Mouse (Mus musculus): ENCODE results near the gene Steap3. TPM values are rescaled to one million over a fixed set of nuclear protein-coding genes. Genes with fewer than 3 reads are reported as not detected.

Gene Steap3
- polyA plus RNA-seq, 1 experiment from 2014 or later: 1.5 TPM

DNA sequence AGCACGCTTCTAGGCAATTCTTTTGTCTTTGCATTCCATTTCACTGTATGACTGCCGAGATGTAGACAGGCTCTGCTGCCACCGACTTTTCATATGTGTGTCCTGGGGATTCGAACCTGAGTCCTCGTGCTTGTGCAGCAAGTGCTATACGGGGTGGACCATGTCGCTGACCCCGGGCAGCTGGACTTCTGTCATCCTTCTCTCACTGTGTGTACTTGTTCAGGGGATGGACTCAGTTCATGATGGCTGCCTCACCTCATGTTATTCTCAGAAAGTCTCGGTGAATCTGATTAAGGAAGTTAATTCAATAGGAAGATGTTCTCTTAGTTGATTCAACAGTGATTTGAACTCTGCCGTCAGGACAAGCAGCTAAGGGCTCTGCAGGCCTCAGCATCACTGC lies 78.9 kb downstream of the Steap3 start:
- 92% methylated on average over 10 of the region's 10 CpGs for WGBS
- ATAC-seq (ENCODE audit: low FRiP score): no peak

DNA sequence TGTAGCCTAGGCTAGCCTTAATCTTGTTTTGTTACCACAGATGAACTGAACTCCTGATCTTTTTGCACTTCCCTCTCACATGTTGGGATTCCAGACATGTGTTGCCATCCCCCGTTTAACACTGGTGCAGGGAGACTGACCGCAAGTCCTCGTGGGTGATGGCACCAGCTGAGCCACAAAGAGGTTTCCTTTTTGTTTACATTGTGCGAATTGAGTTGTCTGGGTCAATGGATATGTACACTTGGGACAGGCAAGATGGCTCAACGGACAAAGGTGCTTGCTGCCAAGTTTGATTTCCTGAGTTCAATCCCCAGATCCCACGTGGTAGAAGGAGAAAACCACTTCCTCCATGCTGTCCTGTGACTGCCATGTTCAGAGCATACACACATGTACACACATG lies 80.2 kb downstream of the Steap3 start:
- Histone ChIP-seq H3K27ac (no peak overlapping the region), H3K4me1 (no peaks in the 10 kb centered on the region; the same call in 1 of the 2 replicates), H3K9ac (no peak overlapping the region), H3K4me2 (no peak overlapping the region), H3K9me3 (0 out of 2 replicates have a peak, but pooled peaks cover 3% of the 10 kb centered on the region), H3K27me3 (no peaks in the 10 kb centered on the region), H3K36me3 (replicated peaks) (no peaks in the 10 kb centered on the region), H3K4me3 (replicated peaks) (no peak overlapping the region)
- ATAC-seq (ENCODE audit: low FRiP score): no peak
- WGBS: 75% methylated on average over 6 of the region's 6 CpGs

More for the DNA sequence above, 78.9 kb downstream of the Steap3 start:
- Histone ChIP-seq H3K4me3 (replicated peaks) (no peak overlapping the region), H3K27ac (no peak overlapping the region), H3K36me3 (replicated peaks) (no peaks in the 10 kb centered on the region), H3K4me1 (no peaks in the 10 kb centered on the region), H3K27me3 (no peaks in the 10 kb centered on the region), H3K4me2 (no peak overlapping the region), H3K9me3 (0 out of 2 replicates have a peak, but pooled peaks cover 3% of the 10 kb centered on the region), H3K9ac (no peak overlapping the region)

DNA sequence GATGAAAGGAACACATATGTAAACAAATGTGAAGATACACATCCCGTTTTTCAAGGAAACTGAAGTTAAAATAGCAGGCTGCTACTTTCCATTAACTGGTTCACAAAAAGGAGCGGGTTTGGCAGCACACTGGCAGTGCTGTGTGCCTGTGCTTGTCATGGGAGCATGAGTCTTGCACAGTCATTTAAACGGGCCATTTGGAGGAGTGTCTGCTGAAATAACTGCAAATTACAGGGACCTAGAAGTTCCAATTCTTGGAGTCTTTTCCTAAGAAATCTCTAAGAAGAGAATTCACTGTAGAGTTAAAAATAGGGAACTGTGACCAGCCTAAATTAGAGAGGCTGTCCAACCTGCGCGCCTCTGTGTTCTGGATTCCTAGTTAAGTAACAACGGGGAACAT lies 81.6 kb downstream of the Steap3 start:
- Histone ChIP-seq H3K4me1 (peaks cover 7% of the 10 kb centered on the region; the same call in 1 of the 2 replicates), H3K9ac (no peak overlapping the region), H3K4me2 (no peak overlapping the region), H3K27ac (no peak overlapping the region), H3K27me3 (no peaks in the 10 kb centered on the region), H3K4me3 (replicated peaks) (no peak overlapping the region), H3K36me3 (replicated peaks) (no peaks in the 10 kb centered on the region), H3K9me3 (0 out of 2 replicates have a peak, but pooled peaks cover 3% of the 10 kb centered on the region)
- WGBS: 91% methylated on average over 6 of the region's 6 CpGs
- no peak for ATAC-seq (ENCODE audit: low FRiP score)

DNA sequence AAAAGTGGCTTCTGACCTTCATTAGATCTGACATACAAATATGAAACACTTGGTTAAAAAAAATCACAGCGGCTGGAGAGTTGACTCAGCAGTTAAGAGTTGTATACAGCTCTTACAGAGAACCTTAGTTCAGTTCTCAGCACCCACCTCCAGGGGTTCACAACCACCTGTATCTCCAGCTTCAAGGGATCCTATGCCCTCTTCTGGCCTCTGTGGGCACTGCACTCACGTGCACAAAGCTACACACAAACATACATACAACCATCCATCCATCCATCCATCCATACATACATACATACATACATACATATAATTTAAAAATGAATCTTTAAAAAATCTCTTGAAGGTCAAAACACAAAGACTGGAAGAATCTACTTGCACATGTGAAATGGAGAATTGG lies 82.2 kb downstream of the Steap3 start:
- Histone ChIP-seq H3K27me3 (peaks cover 3% of the 10 kb centered on the region; the same call in 1 of the 2 replicates), H3K9ac (no peak overlapping the region), H3K4me1 (peaks cover 9% of the 10 kb centered on the region; the same call in 1 of the 2 replicates), H3K27ac (no peak overlapping the region), H3K9me3 (0 out of 2 replicates have a peak, but pooled peaks cover 3% of the 10 kb centered on the region), H3K4me3 (replicated peaks) (no peak overlapping the region), H3K36me3 (replicated peaks) (no peaks in the 10 kb centered on the region), H3K4me2 (no peak overlapping the region)
- ATAC-seq (ENCODE audit: low FRiP score): no peak
- 89% methylated on average over 2 of the region's 2 CpGs for WGBS

DNA sequence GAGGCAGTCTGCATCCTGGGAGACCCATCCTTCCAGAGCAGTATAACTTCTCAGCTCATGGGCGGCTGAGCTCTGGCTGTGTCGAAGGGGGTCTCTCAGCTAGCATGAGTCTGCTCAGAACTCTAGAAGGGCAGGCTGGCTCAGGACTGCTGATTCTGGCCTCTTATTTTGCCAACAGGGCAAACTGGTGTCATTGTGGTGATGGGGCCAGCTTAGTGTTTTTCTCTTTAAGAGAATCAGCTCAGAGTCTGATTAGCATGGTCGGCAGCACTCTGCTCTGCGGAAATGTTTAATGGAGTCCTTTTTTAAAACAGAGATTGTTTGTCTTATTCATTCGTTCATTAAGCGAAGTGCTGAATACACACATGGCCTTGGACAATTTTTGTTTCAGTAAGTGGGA lies 83.3 kb downstream of the Steap3 start:
- Histone ChIP-seq H3K4me1 (peaks cover 9% of the 10 kb centered on the region; the same call in 1 of the 2 replicates), H3K4me2 (no peak overlapping the region), H3K27ac (no peak overlapping the region), H3K9ac (no peak overlapping the region), H3K4me3 (replicated peaks) (no peak overlapping the region), H3K9me3 (0 out of 2 replicates have a peak, but pooled peaks cover 3% of the 10 kb centered on the region), H3K27me3 (peaks cover 3% of the 10 kb centered on the region; the same call in 1 of the 2 replicates), H3K36me3 (replicated peaks) (no peaks in the 10 kb centered on the region)
- WGBS: 71% methylated on average over 6 of the region's 6 CpGs
- ATAC-seq (ENCODE audit: low FRiP score): no peak

DNA sequence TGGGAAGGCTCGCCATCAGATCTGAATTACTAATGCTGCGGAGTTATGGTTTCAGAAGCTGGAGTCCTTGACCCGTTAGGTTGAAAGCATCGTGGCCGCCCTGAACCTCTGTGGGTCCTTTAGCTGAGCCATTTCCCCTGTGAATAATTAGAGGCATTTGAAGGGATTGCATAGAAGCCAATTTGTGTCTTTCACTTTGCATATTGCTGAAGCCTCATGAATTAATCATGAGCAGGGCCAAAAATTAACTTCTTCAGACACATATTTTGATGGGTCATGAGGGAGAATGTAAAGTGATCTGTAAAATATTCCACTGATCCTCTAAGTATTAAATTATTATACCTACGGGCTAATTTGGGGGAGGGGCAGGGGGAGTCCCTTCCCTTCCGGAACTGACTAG lies 85.4 kb downstream of the Steap3 start:
- Histone ChIP-seq H3K4me3 (replicated peaks) (no peak overlapping the region), H3K4me1 (peaks cover 9% of the 10 kb centered on the region; the same call in 1 of the 2 replicates), H3K4me2 (peak overlapping the region; percentile 11; the same call in 1 of the 2 replicates), H3K9me3 (0 out of 2 replicates have a peak, but pooled peaks cover 3% of the 10 kb centered on the region), H3K9ac (no peak overlapping the region), H3K27me3 (peaks cover 3% of the 10 kb centered on the region; the same call in 1 of the 2 replicates), H3K36me3 (replicated peaks) (no peaks in the 10 kb centered on the region), H3K27ac (no peak overlapping the region)
- ATAC-seq (ENCODE audit: low FRiP score): peak; percentile 76
- WGBS: 11% methylated on average over 7 of the region's 7 CpGs

DNA sequence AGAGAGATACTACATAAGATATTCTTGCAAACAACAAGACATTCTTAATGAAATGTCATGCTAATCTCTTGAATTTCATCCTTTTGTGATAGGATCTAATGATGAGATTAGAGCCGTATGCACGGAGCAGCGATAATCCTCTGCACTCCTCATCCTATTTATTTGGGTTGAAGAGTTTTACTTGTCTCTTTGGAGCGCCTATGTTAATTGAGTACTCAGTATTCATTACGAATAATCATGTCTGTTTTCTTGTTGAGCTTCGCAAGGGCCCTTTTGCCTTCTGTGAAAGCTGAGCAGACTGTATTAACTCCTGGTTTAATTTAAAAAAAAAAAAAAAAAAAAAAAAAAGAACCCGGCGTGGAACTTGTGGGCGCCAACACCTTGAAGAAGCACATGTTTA lies 85.8 kb downstream of the Steap3 start:
- peak overlapping the region; percentile 11; the same call in 1 of the 2 replicates for H3K4me2 ChIP-seq
- H3K9ac ChIP-seq: no peak overlapping the region
- peaks cover 9% of the 10 kb centered on the region; the same call in 1 of the 2 replicates for H3K4me1 ChIP-seq
- H3K27me3 ChIP-seq: peaks cover 3% of the 10 kb centered on the region; the same call in 1 of the 2 replicates
- no peak overlapping the region for H3K4me3 ChIP-seq (replicated peaks)
- no peak overlapping the region for H3K27ac ChIP-seq
- ATAC-seq (ENCODE audit: low FRiP score): peak; percentile 67
- H3K36me3 ChIP-seq (replicated peaks): no peaks in the 10 kb centered on the region
- 13% methylated on average over 9 of the region's 9 CpGs for WGBS
- H3K9me3 ChIP-seq: 0 out of 2 replicates have a peak, but pooled peaks cover 3% of the 10 kb centered on the region

DNA sequence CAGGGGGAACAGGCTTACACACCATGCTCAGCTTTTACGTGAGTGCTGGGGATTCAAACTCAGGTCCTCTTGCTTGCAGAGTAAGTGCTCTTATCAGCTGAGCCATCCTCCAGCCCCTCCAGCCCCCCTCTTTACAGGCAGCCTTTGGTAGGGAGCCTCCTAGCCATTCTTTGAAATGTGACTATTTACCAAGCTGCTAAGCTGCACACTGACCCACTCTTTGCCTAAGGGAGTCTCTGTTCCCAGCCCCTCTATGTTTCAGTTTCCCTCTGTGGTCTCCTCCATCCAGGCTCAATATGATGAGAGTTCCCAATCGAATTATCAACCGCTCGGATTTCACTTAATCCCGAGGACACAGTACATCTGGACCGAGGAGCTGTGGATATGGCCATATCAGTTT lies 86.3 kb downstream of the Steap3 start:
- Histone ChIP-seq H3K27me3 (peaks cover 3% of the 10 kb centered on the region; the same call in 1 of the 2 replicates), H3K9me3 (0 out of 2 replicates have a peak, but pooled peaks cover 3% of the 10 kb centered on the region), H3K4me3 (replicated peaks) (no peak overlapping the region), H3K9ac (no peak overlapping the region), H3K4me1 (peaks cover 9% of the 10 kb centered on the region; the same call in 1 of the 2 replicates), H3K36me3 (replicated peaks) (no peaks in the 10 kb centered on the region), H3K27ac (no peak overlapping the region), H3K4me2 (no peak overlapping the region)
- WGBS: 30% methylated on average over 6 of the region's 6 CpGs
- peak; percentile 43; the same call in 1 of the 2 replicates for ATAC-seq (ENCODE audit: low FRiP score)

DNA sequence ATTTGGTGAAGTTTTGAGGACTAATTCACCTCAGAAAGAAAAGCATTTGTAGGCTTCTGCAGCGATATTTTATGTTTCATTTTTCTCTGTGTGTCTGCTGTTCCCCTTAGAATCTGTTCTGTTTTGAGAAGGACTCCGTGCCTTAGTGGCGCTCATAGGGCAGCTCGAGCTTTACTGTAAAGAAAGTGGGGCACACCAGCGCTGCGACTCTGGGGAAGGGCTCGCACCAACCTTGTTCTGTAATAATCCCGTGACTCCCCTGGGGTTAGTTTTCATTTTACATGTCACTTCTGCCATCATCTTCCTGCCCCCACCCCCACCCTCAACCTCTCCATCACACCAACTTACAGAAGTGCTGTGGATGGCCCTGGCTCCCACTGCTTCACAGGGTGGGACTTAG lies 95.4 kb downstream of the Steap3 start:
- H3K9ac ChIP-seq: no peak overlapping the region
- peaks cover 10% of the 10 kb centered on the region; the same call in 1 of the 2 replicates for H3K4me1 ChIP-seq
- H3K27ac ChIP-seq: no peak overlapping the region
- no peaks in the 10 kb centered on the region for H3K27me3 ChIP-seq
- WGBS: 90% methylated on average over 8 of the region's 8 CpGs
- no peak for ATAC-seq (ENCODE audit: low FRiP score)
- H3K4me3 ChIP-seq (replicated peaks): no peak overlapping the region
- no peaks in the 10 kb centered on the region for H3K36me3 ChIP-seq (replicated peaks)
- no peaks in the 10 kb centered on the region for H3K9me3 ChIP-seq
- H3K4me2 ChIP-seq: no peak overlapping the region

DNA sequence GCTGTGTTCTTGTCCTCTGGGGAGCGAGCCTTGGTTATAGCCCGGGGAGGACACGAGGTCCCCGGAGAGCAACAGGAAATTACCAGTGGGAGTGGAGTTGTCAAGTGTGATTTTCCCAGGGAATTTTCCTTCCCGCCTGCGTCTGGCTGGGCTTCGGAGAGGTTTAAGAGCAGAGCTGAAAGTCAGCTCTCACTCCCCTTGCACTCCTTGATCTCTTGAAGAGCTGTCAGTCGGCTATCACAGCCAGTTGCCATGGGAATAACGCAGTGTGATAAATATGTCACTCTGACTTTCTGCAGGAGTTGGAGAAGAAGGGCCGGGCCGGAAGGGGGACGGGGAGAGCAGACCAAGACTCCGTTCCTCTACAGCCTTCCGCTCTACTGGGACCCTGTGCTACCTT lies 96.2 kb downstream of the Steap3 start:
- Histone ChIP-seq H3K9ac (no peak overlapping the region), H3K9me3 (no peaks in the 10 kb centered on the region), H3K4me3 (replicated peaks) (no peak overlapping the region), H3K27me3 (no peaks in the 10 kb centered on the region), H3K27ac (no peak overlapping the region), H3K4me1 (peaks cover 12% of the 10 kb centered on the region; the same call in 1 of the 2 replicates), H3K4me2 (no peak overlapping the region), H3K36me3 (replicated peaks) (no peaks in the 10 kb centered on the region)
- ATAC-seq (ENCODE audit: low FRiP score): no peak
- WGBS: 64% methylated on average over 14 of the region's 14 CpGs

DNA sequence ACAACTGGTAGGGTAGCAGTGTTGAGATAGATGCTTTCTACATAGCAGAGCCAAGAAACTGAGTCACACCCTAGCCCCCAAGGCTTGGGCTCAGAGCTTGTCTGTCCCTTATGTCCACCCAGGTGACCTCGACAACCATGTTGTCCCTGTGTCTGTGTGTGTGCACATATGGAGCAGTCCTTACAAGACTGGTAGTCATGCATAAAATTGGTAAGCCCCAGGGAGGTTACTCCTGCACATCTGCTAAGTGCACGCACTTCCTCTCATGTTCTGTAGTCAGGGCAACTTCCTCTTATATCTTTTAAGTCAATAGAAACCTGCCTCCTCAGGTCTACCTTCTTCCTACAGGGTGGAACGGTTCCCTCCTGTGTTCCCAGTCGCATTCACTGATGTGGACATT lies 97.5 kb downstream of the Steap3 start:
- ATAC-seq (ENCODE audit: low FRiP score): no peak
- Histone ChIP-seq H3K4me1 (peaks cover 12% of the 10 kb centered on the region; the same call in 1 of the 2 replicates), H3K36me3 (replicated peaks) (no peaks in the 10 kb centered on the region), H3K9ac (no peak overlapping the region), H3K27me3 (no peaks in the 10 kb centered on the region), H3K4me2 (no peak overlapping the region), H3K9me3 (no peaks in the 10 kb centered on the region), H3K27ac (no peak overlapping the region), H3K4me3 (replicated peaks) (no peak overlapping the region)
- WGBS: 85% methylated on average over 4 of the region's 4 CpGs

DNA sequence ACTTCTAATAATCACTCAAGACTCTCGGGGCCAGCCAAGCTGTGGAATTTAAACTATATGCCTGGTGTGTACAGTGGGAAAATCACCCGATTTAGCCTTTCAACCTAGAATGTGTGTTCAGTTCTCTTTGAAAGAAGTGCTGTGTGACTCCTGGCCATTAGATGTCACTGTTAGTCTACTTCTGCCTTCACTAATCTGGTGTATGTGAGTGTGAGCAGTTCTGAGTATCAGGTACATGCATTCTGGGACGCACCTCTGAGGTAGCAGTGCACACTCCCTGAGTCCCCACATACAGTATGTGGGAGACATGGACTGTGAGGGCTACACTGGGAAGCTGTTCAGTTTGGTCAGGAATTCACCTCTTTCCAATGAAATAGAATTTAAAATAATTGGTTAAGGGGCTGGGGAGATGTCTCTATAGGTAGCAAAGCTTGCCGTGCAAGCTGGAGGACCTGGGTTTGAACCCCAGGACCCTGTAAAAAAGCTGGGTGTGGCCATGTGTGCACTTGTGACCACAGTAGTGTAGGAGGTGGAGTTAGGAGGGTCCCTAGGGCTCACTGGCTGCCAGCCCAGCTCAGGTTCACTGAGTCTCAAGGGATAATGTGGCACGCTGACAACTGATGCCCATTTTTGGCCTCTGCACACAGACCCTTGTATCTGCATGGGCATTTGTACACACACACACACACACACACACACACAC lies 100.5 kb downstream of the Steap3 start:
- no peak overlapping the region for H3K9ac ChIP-seq
- no peak overlapping the region for H3K27ac ChIP-seq
- no peak overlapping the region for H3K4me3 ChIP-seq (replicated peaks)
- no peak overlapping the region for H3K4me2 ChIP-seq
- no peaks in the 10 kb centered on the region for H3K36me3 ChIP-seq (replicated peaks)
- ATAC-seq (ENCODE audit: low FRiP score): peak; percentile 61
- H3K9me3 ChIP-seq: no peaks in the 10 kb centered on the region
- H3K4me1 ChIP-seq: peaks cover 12% of the 10 kb centered on the region; the same call in 1 of the 2 replicates
- no peaks in the 10 kb centered on the region for H3K27me3 ChIP-seq
- WGBS: 69% methylated on average over 5 of the region's 5 CpGs
